Mouse (Mus musculus) liver, embryonic 16.5 days (tissue): ENCODE results near the gene Adgrg3. TPM values are rescaled to one million over a fixed set of nuclear protein-coding genes. Genes with fewer than 3 reads are reported as not detected.
A peak's percentile ranks its signal among the peaks of the same experiment; 100 is the strongest.

Experiments
- ATAC-seq: fragments of 200-750 bp; cut with Nextera tagmentation; 2 replicates; pipeline ENCODE4 v1.8.0; 2017; ENCODE audit warnings: low read depth, mild to moderate bottlenecking, moderate number of reproducible peaks, moderate library complexity
- H3K27ac ChIP-seq: fragments of 300-500 bp; sonication (generic); 2 replicates; pipeline ENCODE4 v1.5.1; 2014; ENCODE audit warnings: mild to moderate bottlenecking, low read length
- H3K27me3 ChIP-seq: fragments of 300-500 bp; sonication (generic); 2 replicates; pipeline ENCODE4 v1.6.1; 2014; ENCODE audit warnings: low read depth, low read length, mixed read lengths; ENCODE audit not compliant: control insufficient read depth, insufficient read depth
- H3K36me3 ChIP-seq: fragments of 300-500 bp; sonication (generic); 2 replicates; pipeline ENCODE4 v1.6.1; 2014; ENCODE audit warnings: mild to moderate bottlenecking; ENCODE audit not compliant: control insufficient read depth, insufficient read depth
- H3K4me1 ChIP-seq: fragments of 300-500 bp; sonication (generic); 2 replicates; pipeline ENCODE4 v1.6.1; 2014; ENCODE audit warnings: low read depth, low read length, mixed read lengths; ENCODE audit not compliant: control insufficient read depth
- H3K4me2 ChIP-seq: fragments of 300-500 bp; sonication (generic); 2 replicates; pipeline ENCODE4 v1.6.1; 2014; ENCODE audit warnings: low read depth, low read length, mixed read lengths
- H3K4me3 ChIP-seq: fragments of 300-500 bp; sonication (generic); 2 replicates; pipeline ENCODE4 v1.5.1; 2014; ENCODE audit warnings: low read depth, mild to moderate bottlenecking, low read length
- H3K9ac ChIP-seq: fragments of 300-500 bp; sonication (generic); 2 replicates; pipeline ENCODE4 v1.6.1; 2014; ENCODE audit warnings: low read depth, low read length
- H3K9me3 ChIP-seq: fragments of 300-500 bp; sonication (generic); replicated peaks from 2 replicates; pipeline ENCODE4 v1.6.1; 2016; ENCODE audit warnings: low read length; ENCODE audit not compliant: control insufficient read depth
- WGBS: fragments of 180-500 bp; shearing (Covaris S2); extraction: QIAGEN DNeasy Blood & Tissue Kit; methylation state at CpG from one replicate; pipeline ENCODE4 v1.1.7; 2014; ENCODE audit not compliant: insufficient replicate concordance; 5-methylcytosine and 5-hydroxymethylcytosine counted together
- polyA plus RNA-seq: library from polyadenylated mRNA; unstranded; fragments of >200 nt; fragmentation: Nextera tagmentation; extraction: Ambion mirVana; gene quantifications from 2 replicates; pipeline ENCODE4 v1.2.1, GENCODE M21; 2015

Gene Adgrg3
- polyA plus RNA-seq, 1 experiment from 2014 or later = 9.1 TPM

DNA sequence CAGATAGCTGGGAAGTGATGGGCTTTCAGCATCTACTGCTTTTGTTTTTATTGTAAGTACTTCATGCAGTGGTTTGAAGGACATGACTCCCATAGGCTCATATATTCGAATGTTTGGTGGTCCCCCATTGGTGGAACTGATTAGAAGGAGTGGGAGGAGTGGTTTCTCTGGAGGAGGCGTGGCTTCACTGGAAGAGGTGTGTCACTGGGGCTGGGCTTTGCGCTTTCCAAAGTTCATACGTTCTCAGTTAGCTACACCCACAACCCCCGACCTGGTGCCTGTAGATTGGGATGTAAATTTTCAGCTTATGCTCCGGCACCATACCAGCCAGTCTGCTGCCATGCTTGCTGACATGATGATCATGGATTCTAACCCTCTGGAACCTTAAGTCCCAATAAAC lies 36.9 kb downstream of the Adgrg3 start:
- H3K4me1 ChIP-seq = peaks cover 18% of the 10 kb centered on the region
- no peak overlapping the region for H3K4me3 ChIP-seq
- ATAC-seq = no peak
- no peaks in the 10 kb centered on the region for H3K27me3 ChIP-seq
- H3K27ac ChIP-seq = no peak overlapping the region
- H3K9me3 ChIP-seq = no peaks in the 10 kb centered on the region
- no peak overlapping the region for H3K9ac ChIP-seq
- no peak overlapping the region for H3K4me2 ChIP-seq
- no peaks in the 10 kb centered on the region for H3K36me3 ChIP-seq
- WGBS = 34% methylated on average over 6 of the region's 6 CpGs

DNA sequence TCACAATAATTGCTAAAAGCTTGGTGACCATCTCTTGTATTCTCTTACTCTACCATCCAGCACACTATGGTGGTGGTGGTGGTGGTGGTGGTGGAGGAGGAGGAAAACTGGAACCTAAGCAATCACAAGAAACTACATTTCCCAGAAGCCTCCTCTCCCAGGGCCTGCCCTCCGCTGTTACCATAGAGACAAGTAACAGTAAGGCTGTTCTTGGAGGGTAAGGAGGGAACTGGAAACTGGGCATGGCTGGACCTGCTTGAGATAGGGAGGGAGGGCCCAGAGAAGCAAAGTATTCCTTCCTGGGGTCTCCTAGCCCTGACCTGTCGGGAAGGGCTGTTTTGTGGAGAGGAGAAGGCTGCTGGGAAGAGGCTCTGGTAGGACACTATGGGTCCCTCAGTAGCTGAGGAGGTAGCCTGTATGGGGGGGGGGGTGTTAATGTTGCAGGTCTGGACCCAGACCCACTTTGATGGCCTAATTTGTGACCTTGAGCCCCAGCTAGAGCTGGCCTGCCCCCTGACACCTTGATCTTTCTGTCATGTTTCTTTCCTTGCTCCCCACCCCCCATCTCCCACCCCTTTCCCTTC lies 37.5 kb downstream of the Adgrg3 start, which contains the start of gene Drc7:
Gene Drc7 (plus strand): TSS at position 177 of the 584 bp plus-strand sequence.
- H3K9ac ChIP-seq = no peak within 1 kb of the TSS
- H3K4me1 ChIP-seq = peaks cover 18% of the 10 kb centered on the region
- no peak; the same call in 1 of the 2 replicates for ATAC-seq
- H3K36me3 ChIP-seq = no peaks in the 10 kb centered on the region
- H3K9me3 ChIP-seq = no peaks in the 10 kb centered on the region
- no peaks in the 10 kb centered on the region for H3K27me3 ChIP-seq
- no peak within 1 kb of the TSS for H3K27ac ChIP-seq
- 24% methylated on average over 2 of the region's 2 CpGs for WGBS
- H3K4me3 ChIP-seq = no peak within 1 kb of the TSS
- H3K4me2 ChIP-seq = no peak within 1 kb of the TSS

DNA sequence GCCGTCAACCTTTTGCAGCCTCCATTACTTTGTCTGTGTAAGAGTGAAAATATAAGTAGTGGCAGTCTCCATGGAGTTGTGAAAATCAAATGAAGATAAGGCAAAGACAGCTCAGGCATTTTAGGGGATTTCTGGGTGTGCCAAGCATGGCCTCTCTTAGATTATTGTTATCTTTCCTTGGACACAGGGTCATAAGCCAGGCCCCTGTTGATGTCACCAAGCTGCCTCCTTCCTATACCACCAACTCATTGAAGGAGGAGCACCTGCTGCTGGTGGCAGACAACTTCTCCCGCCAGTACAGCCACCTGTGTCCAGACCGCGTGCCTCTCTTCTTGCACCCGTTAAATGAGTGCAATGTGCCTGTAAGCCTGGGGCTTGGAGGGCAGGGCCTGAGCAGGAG lies 38.9 kb downstream of the Adgrg3 start:
- peak; percentile 71 for ATAC-seq
- no peaks in the 10 kb centered on the region; the same call in 1 of the 2 replicates for H3K9me3 ChIP-seq
- peaks cover 18% of the 10 kb centered on the region for H3K4me1 ChIP-seq
- no peak overlapping the region for H3K4me3 ChIP-seq
- H3K36me3 ChIP-seq = no peaks in the 10 kb centered on the region
- H3K27me3 ChIP-seq = no peaks in the 10 kb centered on the region
- H3K27ac ChIP-seq = no peak overlapping the region
- 0 out of 2 replicates have a peak overlapping the region, but pooled peaks have one; percentile 19 for H3K9ac ChIP-seq
- WGBS = 21% methylated on average over 5 of the region's 5 CpGs
- H3K4me2 ChIP-seq = peak overlapping the region; percentile 19; the same call in 1 of the 2 replicates

DNA sequence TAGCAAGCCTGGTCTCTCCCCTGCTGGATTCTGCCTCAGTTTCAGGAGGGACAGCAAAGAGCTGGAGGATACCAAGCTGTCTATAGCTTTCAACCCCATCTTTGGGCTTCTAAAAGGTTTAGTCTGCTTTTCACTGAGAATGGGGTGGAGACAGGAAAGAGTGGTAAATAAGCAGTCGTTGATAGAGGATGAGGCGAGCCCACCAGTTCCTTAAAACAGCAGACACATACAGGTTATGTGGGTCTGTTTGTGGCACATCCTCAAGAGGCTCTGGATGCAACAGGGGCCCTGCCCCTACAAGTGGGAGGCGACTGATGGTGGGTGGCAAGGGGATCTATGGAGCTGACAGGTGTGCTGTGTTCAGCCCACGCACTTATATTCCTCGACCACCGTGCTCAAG lies 41.2 kb downstream of the Adgrg3 start:
- Histone ChIP-seq H3K4me3 (no peak overlapping the region), H3K9ac (no peak overlapping the region), H3K4me2 (no peak overlapping the region), H3K27ac (no peak overlapping the region), H3K27me3 (no peaks in the 10 kb centered on the region), H3K9me3 (no peaks in the 10 kb centered on the region; the same call in 1 of the 2 replicates), H3K4me1 (peaks cover 18% of the 10 kb centered on the region), H3K36me3 (no peaks in the 10 kb centered on the region)
- no peak for ATAC-seq
- WGBS = 15% methylated on average over 6 of the region's 6 CpGs

DNA sequence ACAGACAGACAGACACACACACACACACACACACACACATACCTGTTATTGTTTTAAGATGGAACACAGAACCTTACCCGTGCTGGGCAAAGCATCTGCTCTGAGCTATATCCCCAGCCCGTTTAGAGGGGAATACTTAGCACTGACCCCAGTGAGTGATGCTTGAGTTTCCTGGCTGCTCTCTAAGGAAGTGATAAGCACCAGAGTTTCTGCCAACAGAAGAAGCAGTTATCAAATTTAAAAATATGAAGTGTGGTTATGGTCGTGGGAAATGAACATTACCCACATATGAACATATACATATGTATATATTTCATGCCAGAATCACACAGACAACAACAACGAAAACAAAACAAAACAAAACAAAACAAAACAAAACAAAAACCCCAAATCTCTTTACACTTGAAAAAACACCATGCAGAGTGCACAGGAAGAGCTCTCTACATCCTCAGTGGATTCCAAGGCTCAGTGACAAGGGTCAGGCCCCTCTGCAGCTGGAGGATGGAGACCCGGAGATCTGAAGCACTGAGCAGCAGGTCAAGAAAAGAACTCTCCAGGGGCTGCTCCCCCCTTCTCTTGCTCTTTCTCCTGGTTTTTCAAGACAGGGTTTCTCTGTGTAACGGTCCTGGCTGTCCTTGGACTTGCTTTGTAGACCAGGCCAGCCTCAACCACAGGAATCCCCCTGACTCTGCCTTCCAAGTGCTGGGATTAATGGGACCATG lies 42.5 kb downstream of the Adgrg3 start:
- Histone ChIP-seq H3K9me3 (no peaks in the 10 kb centered on the region; the same call in 1 of the 2 replicates), H3K4me3 (no peak overlapping the region), H3K36me3 (no peaks in the 10 kb centered on the region), H3K4me2 (no peak overlapping the region), H3K27ac (no peak overlapping the region), H3K27me3 (no peaks in the 10 kb centered on the region), H3K9ac (no peak overlapping the region), H3K4me1 (peaks cover 12% of the 10 kb centered on the region)
- no peak for ATAC-seq
- WGBS = 23% methylated on average over 6 of the region's 6 CpGs

DNA sequence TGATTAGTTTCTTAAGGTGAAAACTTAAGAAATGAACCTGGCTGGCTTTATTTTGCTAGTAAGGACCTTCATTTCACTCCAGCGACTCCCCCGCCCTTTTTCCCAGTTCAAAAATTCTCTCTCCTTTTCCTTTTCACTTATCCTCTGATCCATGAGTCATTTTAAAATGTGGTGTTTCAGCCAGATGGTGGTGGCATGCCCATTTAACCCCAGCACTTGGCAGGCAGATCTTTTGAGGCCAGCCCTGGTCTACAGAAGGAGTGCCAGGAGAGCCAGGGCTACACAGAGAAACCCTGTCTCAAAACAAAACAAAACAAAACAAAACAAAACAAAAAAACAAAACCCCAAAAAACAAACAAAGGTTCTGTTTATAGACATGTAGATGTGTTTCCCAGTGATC lies 47.0 kb downstream of the Adgrg3 start:
- no peaks in the 10 kb centered on the region; the same call in 1 of the 2 replicates for H3K9me3 ChIP-seq
- no peak overlapping the region for H3K4me2 ChIP-seq
- ATAC-seq = no peak
- no peak overlapping the region for H3K4me3 ChIP-seq
- no peak overlapping the region for H3K27ac ChIP-seq
- no peak overlapping the region for H3K9ac ChIP-seq
- 68% methylated on average over 2 of the region's 2 CpGs for WGBS
- H3K36me3 ChIP-seq = no peaks in the 10 kb centered on the region
- no peaks in the 10 kb centered on the region for H3K4me1 ChIP-seq
- no peaks in the 10 kb centered on the region for H3K27me3 ChIP-seq

DNA sequence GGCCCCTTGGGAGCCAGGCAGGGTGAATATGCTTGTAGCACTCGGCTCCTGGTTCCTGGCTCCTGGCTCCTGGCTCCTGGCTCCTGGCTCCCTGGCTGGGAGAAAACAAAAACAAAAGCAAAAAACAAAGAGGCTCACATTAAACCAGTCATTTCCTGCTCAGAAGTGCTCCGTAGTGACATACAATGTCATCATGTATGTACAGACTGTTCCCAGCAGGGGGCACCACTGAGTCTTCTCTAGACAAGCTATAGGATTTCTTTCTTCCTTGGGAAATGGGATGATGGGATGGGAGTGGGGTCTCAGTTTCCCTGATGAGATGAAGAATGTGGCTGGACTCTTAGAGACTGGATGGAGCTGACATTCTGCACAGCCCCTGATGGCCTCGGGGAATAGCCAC lies 50.1 kb downstream of the Adgrg3 start:
- ATAC-seq = no peak
- no peaks in the 10 kb centered on the region for H3K27me3 ChIP-seq
- H3K4me2 ChIP-seq = no peak overlapping the region
- no peaks in the 10 kb centered on the region for H3K4me1 ChIP-seq
- no peaks in the 10 kb centered on the region for H3K9me3 ChIP-seq
- H3K27ac ChIP-seq = no peak overlapping the region
- no peak overlapping the region for H3K9ac ChIP-seq
- H3K4me3 ChIP-seq = no peak overlapping the region
- WGBS = 46% methylated on average over 3 of the region's 3 CpGs
- no peaks in the 10 kb centered on the region for H3K36me3 ChIP-seq

DNA sequence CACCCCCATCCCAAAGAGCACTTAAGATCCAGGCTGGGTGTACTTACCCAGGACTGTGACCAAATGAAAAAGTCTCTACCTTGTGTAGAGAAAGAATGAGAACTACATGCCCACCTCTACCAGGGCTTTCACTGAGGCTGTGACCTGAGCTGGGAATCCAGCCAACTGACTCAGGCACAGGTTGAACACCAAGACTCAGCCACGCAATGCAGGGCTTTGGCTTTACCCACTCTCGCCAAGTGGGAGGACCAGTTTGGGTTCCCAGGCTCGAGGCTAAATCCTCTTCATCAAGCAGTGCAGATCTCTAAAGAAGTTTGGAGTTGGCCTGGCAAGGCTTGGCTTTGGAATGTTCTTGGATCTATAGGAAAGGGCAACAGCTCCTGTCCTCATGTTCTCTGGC lies 58.0 kb downstream of the Adgrg3 start:
- Histone ChIP-seq H3K4me2 (no peak overlapping the region), H3K36me3 (no peaks in the 10 kb centered on the region), H3K27me3 (no peaks in the 10 kb centered on the region), H3K27ac (no peak overlapping the region), H3K4me1 (peaks cover 10% of the 10 kb centered on the region), H3K4me3 (no peak overlapping the region), H3K9me3 (no peaks in the 10 kb centered on the region), H3K9ac (no peak overlapping the region)
- no peak for ATAC-seq
- WGBS = 53% methylated on average over 3 of the region's 3 CpGs

DNA sequence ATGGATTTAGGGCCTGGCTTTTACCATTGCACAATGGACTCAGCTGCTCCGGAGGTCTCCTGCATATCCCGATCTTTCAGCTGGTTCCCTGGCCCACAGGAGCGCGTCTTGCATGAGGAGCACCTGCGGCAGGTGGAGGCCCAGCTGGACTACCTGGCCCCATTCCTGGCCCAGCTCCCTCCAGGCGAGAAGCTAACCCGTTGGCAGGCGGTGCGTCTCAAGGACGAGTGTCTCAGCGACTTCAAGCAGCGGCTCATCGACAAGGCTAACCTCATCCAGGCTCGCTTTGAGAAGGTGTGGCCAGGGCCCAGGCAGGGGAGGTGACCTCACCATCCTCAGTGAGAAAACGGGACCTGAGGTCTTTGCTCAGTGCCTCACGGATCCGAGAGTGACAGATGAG lies 58.7 kb downstream of the Adgrg3 start:
- ATAC-seq = no peak
- Histone ChIP-seq H3K4me3 (no peak overlapping the region), H3K27ac (no peak overlapping the region), H3K4me2 (no peak overlapping the region), H3K27me3 (no peaks in the 10 kb centered on the region), H3K4me1 (peaks cover 10% of the 10 kb centered on the region), H3K9ac (no peak overlapping the region), H3K9me3 (no peaks in the 10 kb centered on the region), H3K36me3 (no peaks in the 10 kb centered on the region)
- 69% methylated on average over 17 of the region's 17 CpGs for WGBS
